Mouse (Mus musculus) erythroblast, adult 5-6 weeks (primary cell): ENCODE data around the gene Map3k5. TPM values are rescaled to one million over a fixed set of nuclear protein-coding genes. Genes with fewer than 3 reads are reported as not detected.
A peak's percentile ranks its signal among the peaks of the same experiment; 100 is the strongest.

Source experiments
- ATAC-seq: replicated peaks from 2 replicates; pipeline ENCODE4 v1.8.0; 2016; ENCODE audit warnings: moderate number of reproducible peaks, mild to moderate bottlenecking, moderate TSS enrichment, inconsistent platforms; ENCODE audit not compliant: poor library complexity, low FRiP score, severe bottlenecking
- total RNA-seq, 2 experiments: library from RNA; stranded (forward) in 1 of 2; stranded (reverse) in 1 of 2; fragments of 150-400 nt in 1 of 2; fragments of 200-764, 138-1000 nt in 1 of 2; gene quantifications; 2 replicates each; pipeline versions ENCODE4 v1.2.3 to v1.2.4; 2015 to 2017; ENCODE audit warnings: low replicate concordance in 2 of 2

Map3k5 gene
- total RNA-seq, 2 experiments from 2014 or later: 4.2 to 4.6 TPM

DNA sequence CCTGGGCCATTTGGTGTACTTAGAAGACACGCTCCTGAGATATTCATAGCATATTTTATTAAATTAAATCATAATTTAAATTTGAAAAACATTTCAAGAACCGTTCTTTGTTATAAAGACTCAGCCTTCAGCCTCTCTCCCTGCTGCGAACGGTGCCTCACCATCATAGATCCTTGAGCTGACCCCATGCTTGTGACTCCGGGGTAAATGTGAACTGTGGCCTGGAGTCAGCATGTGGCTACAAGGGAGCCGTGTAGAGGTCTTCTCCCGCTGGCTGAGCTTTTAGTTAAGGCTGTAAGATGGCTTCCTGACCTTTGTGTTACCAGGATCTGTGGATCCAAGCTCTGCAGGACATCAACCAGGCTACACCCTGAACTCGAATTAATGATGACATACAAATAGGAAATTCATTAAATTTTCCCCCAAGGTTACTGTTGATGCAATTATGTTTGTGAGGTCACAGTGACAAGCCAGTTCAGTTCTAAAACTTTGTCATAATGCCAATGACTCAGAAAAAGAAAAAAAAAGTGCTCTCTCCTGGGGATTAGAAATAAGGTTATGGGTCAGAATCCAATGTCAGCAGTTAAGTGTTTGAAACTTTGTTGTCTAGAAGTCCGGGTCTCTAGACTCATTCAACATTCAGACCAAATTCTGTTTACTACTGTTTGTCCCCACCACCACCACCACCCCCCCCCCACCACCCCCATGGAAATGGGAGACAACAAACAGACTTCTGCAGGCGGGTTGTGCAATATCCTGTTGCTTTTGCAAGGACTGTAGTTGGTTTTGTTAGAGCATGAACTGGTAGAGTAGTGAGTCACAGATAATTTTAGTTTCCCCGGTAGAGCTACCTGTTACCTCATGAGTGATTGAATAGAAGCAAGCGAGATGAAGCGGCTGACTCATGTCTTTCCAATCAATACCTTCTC lies 142.5 kb downstream of the Map3k5 start:
- no peak for ATAC-seq

DNA sequence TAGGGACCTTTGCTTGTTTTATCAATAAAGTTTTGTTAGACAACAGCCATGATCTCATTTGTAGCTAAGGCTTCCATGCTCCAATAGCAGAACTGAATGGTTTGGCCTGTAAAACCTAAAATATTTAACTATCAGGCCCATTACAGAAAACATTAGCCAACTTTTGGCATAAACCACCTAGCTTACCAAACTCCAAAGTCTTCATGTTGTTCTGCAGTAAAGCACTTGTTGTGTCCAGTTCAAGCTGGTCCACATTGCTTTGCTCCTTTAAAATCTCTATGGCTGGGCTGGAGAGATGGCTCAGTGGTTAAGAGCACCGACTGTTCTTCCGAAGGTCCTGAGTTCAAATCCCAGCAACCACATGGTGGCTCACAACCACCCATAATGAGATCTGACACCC lies 144.1 kb downstream of the Map3k5 start:
- ATAC-seq: no peak

DNA sequence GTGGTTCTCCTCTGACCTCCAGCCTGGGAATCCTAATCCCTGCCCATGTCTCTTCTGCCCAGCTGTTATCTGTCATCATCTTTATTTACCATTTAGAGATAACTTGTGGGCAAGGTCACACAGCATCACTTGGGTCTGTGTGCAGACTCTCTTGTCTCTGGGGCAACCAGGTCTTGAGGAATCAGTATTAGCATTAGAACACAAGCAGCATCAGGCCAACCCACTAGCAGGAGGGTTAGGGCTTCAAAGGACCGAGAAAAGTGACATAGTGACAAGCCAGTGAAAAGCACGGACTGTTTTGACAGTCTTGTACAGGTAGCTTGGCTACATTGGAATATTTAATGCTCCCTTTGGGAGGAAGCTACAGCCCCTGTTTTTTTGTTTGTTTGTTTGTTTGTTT lies 153.6 kb downstream of the Map3k5 start:
- no peak for ATAC-seq

DNA sequence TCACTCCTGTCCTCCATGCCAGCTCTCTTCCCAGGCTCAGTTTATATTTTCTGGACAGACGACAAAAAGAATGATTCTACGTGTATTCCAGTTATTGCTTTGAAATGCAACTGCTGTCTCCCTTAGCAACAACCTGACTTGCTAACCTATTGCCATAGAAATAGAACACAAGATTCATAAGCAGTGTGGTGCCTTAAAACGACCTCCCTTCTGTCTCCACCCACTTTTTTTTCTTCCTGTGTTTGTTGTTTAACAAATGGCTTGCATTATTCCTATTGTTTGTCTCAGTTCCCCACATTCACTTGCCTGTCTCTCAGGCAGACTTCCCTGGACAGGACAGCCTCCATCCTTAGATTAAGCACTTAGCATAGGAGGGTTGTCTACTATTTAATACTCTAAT lies 154.8 kb downstream of the Map3k5 start:
- ATAC-seq: no peak

DNA sequence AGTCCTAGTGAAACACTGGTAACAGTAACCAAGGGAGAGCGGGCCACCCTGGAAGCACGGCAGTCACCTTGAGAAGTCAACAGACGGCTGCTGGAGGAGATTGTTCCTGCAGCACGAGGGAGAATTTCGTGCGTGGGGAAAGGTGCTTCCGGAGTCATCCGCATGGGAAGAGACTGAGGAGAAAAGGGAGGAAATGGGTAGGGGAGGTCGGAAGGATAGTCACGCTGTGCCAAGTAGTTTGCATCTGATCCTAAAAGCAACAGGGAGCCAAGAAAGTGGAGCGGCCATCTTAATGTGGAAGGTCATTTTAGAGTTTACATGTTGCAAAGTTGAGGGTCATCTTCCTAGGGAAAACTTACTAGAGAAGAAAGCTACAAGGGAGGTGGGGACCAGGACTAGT lies 155.9 kb downstream of the Map3k5 start:
- no peak for ATAC-seq

DNA sequence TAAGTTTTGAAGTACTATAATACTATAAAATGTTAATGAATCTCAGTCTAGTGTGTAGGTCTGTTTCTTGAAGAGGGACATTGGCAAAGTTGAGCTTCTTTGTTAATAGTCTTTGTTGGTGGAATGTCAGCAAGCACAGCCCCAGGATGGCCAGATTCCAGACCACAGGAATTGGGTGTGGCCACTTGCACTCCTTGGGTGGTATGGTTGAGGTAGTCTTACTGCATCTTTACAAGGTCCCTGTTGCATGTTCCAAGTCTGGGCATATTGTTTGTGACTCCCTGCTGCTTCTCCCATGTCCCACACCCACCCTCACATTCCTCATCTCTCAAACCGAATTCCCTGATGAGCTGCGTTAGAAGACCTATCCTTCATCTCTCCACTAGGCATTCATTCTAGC lies 157.1 kb downstream of the Map3k5 start:
- no peak for ATAC-seq

DNA sequence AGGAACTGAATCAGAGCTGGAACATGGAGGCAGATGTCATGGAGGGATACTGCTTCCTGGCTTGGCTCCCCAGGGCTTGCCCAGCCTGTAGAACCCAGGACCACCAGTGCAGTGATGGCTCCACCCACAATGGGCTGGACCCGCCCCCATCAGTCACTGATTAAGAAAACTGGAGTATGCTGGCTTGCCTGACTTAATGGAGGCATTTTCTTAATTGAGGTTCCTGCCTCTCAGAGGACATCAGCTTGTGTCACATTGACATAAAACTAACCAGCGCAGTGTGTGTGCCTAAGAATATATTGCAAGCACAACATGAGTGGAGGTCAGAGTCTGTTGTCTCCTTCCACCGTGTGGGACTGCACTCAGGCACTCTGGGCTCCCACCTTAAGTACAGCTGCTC lies 158.1 kb downstream of the Map3k5 start:
- no peak for ATAC-seq

DNA sequence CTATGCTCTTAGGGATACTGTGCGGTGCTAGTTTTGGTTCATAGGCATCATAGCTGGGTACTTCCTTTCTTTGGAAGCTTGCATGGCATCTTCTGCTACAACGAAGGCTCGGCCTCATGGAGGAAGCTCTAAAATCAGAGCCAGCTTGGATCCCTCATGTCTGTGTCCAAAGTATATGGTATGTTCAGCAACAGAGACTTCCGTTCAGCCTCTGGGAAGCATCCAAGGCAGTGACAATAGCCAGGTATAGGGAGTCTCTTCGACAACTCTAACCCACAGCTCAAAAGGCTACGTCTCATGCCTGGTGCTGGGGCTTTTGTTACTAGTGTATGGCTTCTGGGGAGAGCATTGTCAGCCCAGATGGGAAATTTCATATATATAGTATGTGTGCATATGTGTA lies 167.2 kb downstream of the Map3k5 start:
- ATAC-seq: no peak

DNA sequence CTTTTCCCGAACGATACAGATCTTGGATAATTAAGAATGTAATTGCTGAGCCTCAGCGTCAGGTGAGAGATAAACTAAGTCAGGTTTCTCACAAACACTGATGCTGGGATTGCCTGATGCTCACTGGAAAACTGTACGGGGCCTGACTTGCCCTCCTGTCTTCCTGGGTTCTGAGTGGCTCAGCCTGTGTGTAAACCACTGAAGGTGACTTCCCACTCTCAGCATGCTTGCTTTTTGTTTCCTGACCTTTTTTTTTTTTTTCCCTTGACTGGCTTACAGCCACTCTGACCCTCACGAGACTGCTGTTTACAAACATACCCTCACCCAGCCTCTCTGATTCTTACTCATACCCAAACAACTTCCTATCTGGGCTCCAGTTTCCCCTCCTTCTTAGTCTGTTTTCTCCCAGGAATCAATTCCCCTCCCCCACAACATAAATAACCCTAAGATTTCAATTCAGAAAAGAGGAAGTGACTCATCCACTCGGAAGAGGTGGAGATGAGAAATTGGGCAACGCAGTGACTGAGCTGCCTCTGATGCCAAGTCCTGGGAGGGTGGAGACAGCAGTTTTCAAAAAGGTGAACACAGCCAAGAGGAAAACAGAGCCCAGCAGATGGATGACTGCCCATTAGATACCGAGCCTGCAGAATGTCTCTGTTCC lies 170.1 kb downstream of the Map3k5 start:
- ATAC-seq: no peak

DNA sequence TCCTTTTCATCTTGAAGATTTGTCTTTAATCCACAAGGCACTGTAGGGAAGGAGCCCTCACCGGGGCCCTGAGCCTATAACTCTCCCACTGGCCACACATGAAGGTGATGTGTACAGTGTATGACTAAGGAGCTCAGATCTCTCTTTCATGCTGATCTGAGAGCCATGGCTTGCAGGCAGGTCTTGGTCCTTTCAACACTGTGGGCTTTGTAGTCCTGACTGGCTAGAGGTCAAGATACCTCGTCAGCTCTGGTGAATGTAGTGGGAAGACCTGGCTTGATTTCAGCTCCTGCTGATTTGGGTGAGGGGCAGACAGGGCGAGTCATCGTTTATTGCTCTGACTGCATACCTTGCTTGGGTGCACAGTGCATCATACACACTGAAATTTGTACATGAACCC lies 171.3 kb downstream of the Map3k5 start:
- no peak for ATAC-seq

DNA sequence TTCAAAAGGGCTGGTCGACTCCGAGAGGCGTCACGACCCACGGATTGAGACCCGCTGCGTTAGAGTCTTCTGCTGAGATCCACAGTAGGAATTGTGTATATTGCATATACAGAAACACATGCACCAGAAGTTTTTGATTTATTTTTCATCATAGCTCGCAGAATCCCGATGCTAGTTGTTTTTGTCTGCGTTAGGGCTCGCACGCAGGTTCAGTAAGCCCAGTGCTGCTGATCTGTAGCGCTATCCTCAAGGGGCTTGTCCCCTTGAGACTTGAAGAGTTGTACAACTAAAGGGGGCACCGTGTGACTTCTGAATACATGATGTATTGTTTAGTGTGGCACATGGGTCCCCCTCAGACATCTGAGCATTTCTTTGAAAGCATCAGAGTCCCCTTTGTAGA lies 172.8 kb downstream of the Map3k5 start:
- no peak for ATAC-seq

DNA sequence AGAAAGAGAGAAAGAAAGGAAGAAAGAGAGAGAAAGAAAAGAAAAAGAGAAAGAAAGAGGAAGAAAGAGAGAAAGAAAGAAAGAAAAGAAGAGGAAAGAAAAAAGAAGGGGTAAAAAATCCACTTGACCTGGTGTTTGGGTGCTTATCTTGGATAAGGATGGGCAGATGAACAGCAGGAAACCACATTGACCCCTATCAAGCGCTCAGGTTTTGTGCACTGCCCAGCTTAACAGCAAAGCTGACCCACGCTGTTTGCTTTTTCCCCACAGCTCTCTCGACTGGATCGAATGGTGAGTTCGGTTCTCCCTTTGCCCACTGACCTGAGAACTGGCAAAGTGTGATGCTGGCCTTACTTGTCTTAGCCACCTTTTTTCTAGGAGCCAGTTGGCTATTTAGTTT lies 177.2 kb downstream of the Map3k5 start:
- no peak for ATAC-seq

DNA sequence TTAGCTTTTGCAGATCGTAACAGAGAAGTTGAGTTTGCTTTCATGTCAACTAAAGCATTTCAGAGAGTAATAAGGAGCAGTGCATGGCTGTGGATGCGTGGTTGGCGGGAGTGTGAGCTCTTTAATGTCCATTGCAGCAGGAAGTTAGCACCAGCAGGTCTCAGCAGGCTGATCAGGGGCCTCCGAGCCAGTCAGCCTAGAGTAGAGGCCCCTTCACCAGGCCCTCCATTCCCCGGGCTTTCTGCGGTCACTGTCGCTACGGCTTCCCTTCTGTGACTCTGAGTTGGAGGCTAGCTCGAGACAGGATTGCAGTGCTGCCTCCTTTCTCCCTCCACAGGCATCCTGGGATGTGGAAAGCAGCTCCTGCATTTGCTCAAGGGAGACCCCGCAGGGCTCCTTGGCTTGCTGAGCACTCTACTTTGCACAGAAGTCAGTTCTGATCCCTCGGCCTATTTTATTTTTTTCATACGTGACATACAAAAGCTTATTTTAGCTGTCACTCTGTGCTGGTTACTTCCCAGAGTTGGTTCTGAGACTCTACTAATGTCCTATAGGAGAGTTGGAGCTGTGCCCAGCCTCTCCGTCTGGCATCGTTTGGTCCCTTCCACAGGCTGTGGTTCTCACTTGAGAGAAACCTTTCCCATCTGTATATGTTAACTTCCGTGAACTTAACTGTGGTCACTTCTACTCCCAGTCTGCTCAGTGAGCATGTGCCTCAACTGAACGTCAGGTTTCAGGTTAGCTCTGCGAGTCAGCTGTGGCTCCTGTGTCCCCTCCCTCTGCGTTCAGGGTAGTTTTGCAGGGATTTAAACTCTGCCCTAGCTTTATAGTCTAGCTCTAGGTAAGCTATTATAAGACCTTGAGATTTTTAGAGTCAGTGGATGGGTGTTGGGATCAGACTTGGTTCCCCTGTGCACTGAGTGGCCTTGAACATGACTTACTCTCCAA lies 178.0 kb downstream of the Map3k5 start:
- ATAC-seq: no peak

DNA sequence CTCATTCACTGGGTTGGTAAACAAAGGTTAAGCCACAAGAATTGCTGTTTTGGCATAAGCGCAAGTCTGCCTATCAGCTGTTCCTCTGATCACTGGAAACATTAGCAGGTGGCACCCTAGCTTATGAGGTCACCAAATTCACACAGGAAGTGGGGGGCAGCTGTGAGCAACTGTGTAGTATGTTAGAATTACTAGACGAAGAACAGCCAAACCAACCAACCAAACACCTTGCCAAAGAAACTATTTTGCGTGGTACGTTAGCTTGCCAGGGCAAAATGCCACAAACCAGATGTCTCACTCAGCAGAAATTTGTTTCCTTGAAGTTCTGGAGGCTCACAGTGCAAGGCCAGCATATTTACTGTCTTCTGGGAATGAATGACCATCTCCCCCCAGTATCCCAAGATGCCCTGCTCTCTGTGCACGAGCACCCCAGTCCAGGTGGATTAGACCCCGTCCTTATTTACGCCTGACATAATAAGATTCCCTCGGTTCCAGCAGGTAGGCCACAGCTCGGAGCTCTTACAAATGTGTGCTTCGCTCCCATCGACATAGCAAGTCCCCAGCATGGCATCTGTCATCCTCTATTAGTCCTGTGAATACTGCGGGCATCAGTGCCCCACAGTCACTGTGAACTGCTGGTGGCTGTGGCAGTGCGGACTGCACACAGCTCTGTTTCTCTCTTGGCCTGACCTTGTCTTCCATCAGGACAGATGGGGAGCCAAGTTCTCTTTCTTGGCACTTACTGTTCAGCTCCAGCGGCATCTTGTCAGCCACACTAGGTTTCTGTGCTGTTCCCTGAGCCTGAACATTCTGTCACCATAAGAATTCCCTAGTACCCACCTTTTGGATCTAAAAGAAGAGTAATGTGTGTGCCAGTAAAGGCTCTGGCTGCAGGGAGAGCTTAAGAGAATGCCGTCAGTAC lies 185.5 kb downstream of the Map3k5 start:
- ATAC-seq: no peak

DNA sequence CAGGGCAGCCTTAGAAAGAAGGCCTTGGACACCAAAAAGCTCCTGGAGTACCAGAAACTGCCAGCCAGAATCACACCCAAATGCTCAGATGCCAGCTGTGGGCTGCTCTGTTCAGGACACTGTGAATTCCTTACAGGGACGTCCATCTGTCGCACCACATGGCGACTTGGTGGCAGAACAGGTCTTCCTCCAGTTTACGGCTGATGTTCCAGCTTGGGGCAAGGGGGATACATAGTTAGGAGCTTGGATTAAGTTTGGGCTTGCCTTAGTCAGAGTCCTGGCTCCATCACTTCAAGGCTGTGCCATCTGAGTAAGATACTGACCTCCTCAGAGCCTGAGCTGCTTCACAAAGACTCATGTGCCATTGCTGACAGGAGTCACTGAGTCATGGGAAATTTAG lies 187.7 kb downstream of the Map3k5 start:
- ATAC-seq: no peak

DNA sequence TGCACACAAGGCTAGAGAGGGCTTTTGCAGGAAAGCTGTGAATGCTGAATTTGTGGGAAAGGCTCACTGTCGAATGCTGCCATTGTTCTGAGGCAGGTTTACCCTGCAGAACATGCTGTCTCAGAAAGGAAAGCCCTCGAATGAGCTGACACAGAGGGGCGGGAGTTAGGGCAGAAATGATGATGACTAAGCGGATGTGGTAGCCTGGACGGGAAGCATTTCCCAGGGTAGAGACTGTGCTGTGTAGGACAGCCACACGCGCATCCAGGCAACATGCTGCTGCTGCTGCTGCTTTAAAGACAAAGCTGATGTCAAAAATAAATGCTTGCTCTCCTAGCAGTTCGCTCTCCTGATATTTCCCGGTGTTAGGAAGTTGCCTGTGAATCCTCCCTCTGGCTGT lies 189.1 kb downstream of the Map3k5 start:
- ATAC-seq: no peak

DNA sequence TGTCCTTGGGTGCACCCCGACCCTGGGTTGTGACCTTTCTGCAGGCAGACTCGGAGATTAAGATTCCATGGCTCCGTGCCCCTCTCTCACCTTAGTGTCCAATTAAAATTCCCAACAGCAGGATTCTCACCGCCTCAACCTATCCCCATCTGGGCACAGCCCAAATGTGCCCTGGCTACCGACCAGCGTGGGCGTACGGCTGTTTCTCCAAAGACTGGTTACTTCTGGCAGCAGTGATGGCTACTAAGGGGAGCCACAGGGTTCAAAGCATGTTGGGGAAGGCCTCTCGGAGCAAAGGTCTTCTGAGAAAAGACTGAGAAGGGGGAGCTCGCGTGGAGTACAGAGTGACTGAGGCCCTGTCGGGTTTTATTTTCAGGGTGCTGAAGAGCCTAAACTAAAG lies 190.3 kb downstream of the Map3k5 start:
- no peak for ATAC-seq

DNA sequence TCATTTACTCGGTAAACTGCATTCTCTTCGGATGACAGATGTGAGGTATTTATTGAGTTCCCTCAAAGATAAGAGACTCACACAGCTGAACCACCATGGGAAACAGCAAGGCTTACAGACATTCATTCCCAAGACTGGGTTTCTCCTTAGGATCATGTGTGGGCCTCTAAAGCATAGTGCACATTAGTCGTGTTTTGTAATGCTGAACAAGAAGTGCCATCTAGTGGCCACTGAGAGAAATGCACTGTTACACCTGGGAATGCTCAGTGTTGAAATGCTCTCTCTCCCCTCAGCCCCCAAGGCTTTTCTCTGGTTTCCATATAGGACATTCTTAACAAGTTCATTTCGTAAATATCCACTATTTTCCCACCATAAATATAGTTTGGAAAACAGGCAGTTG lies 191.0 kb downstream of the Map3k5 start:
- ATAC-seq: peak; percentile 77

DNA sequence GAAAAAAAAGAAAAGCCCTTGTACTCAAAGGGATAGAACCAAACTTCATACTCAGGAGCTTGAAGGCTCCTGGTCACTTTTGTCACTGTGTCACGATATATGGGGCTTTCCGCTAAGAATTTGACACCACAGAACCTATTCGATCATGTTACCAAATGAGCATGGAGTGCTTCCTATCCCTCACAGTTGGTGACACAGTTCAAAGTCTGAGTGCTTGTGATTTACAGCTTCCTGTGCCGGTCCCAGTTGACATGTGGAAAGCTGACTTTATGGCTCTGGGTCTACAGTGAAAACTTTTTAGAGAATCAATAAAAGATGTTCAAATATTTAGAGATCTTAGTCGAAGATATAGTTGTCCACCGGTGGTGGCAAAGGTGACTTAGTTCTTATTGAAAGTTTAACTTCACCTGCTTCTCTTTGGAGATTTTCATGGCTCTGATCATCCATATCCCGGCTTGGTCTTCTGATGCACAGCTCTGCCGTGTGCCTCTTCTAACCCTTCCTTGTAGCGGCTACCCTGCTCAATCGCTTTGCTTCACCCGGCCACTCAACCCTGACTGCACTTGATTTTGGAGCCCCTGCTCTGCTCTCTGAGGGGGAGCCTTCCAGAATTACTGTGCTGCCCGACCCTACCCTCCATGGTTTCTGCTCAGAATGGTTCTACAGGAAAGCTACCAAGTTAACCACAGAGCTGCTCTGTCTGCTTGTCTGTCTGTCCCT lies 198.8 kb downstream of the Map3k5 start:
- ATAC-seq: no peak
